Mouse (Mus musculus) yolk sac, embryonic 10.5 days (tissue): Measurements from ENCODE around the gene Hdac4.
A peak's percentile ranks its signal among the peaks of the same experiment; 100 is the strongest.

Source experiments
- DNase-seq: peaks from one replicate; pipeline ENCODE4 v3.0.0-alpha.2; 2017; ENCODE audit warnings: low spot score

Hdac4 gene

GRCm38 (mm10) chr1:92195360-92196149, at the start of gene Hdac4:
Hdac4 (minus strand) TSS chr1:92195699.
- no peak for DNase-seq

- DNase-seq = no peak
These were observed 48.0 kb upstream of the Hdac4 start for GRCm38 (mm10) chr1:92243549-92243948.

- DNase-seq = no peak
These were observed 44.6 kb upstream of the Hdac4 start for GRCm38 (mm10) chr1:92240072-92240471.

GRCm38 (mm10) chr1:92235600-92235999, 40.1 kb upstream of the Hdac4 start:
- no peak for DNase-seq

- no peak for DNase-seq
These were observed 29.8 kb upstream of the Hdac4 start for GRCm38 (mm10) chr1:92225297-92225696.

- no peak for DNase-seq
These were observed 28.7 kb upstream of the Hdac4 start for GRCm38 (mm10) chr1:92223956-92224891.

- DNase-seq = no peak
These were observed 21.2 kb upstream of the Hdac4 start for GRCm38 (mm10) chr1:92216710-92217109.

- DNase-seq = no peak
These were observed 20.6 kb upstream of the Hdac4 start for GRCm38 (mm10) chr1:92215996-92216630.

- DNase-seq = no peak
These were observed 19.7 kb upstream of the Hdac4 start for GRCm38 (mm10) chr1:92215131-92215638.

GRCm38 (mm10) chr1:92212003-92212750, 16.7 kb upstream of the Hdac4 start:
- DNase-seq = peak; percentile 27

GRCm38 (mm10) chr1:92202639-92203352, 7.3 kb upstream of the Hdac4 start:
- DNase-seq = no peak

- DNase-seq = no peak
These were observed 5.0 kb downstream of the Hdac4 start for GRCm38 (mm10) chr1:92190463-92190862.

GRCm38 (mm10) chr1:92187137-92187536, 8.4 kb downstream of the Hdac4 start:
- DNase-seq = no peak

GRCm38 (mm10) chr1:92184600-92184999, 10.9 kb downstream of the Hdac4 start:
- DNase-seq = no peak

- DNase-seq = no peak
These were observed 12.3 kb downstream of the Hdac4 start for GRCm38 (mm10) chr1:92183101-92183790.

GRCm38 (mm10) chr1:92181970-92182369, 13.5 kb downstream of the Hdac4 start:
- no peak for DNase-seq

GRCm38 (mm10) chr1:92180141-92181137, 15.1 kb downstream of the Hdac4 start:
- DNase-seq = peak; percentile 100

GRCm38 (mm10) chr1:92179489-92180006, 16.0 kb downstream of the Hdac4 start:
- peak; percentile 57 for DNase-seq

GRCm38 (mm10) chr1:92179070-92179469, 16.4 kb downstream of the Hdac4 start:
- no peak for DNase-seq
